Mouse (Mus musculus) urinary bladder, postnatal 14 days (tissue): ENCODE measurements around the gene Ascl2.

Source experiments
- DNase-seq: peaks from one replicate; pipeline ENCODE4 v3.0.0; 2021; ENCODE audit warnings: low spot score

Gene Ascl2

GRCm38 (mm10) chr7:143002679-143003078, 33.6 kb upstream of the Ascl2 start:
- DNase-seq = peak; percentile 53

DNA sequence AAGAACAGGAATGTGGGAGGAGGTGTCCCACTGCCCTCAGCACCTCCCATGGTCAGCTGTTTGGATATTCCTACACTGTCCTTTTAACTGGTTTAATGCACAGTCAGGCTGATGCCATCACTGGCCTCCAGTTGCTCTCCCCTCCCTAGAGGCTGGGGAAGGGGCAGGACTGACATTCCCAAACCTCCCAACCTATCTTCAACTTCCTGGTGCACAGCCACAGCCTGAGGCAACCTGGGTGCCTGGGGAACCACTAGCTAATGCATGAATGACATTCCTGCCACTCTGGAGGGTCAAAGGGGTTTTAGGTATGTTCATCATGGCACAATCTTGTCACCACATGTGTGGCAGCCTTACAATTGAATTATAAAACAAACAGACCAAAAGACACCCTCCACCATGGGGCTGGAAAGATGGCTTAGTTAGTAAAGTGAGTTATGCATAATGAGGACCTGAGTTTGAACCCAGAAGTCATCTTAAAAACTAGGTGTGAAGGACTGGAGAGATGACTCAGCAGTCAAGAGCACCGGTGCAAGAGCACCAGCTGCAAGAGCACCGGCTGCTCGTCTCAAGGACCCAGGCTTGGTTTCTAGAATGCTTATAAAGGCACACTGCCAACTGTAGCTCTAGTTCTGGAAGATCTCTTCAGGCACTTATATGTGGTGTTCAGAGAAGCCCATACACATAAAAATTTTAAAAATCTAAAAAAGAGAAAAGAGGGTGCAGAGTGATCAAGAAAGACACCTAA, 28.5 kb upstream of the Ascl2 start:
- no peak for DNase-seq

DNA sequence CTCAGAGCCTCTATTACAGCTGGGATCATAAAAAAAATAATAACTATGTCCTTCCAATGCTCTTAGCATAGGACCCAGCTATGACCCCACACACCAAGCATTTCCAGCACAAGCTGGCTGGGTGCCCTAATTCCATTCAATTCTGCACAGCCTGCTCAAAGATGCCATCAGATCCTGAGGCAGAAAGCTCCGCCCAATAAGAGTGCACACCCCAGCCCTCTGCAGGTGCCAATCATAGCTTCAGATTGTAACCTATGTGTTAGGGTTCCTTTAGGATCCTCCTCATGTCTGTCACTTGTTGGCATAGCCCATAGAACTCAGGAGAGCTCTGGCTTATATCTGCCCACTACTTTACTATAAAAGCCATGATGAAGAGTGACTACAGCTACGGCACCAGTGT, 27.9 kb upstream of the Ascl2 start:
- DNase-seq = no peak

DNA sequence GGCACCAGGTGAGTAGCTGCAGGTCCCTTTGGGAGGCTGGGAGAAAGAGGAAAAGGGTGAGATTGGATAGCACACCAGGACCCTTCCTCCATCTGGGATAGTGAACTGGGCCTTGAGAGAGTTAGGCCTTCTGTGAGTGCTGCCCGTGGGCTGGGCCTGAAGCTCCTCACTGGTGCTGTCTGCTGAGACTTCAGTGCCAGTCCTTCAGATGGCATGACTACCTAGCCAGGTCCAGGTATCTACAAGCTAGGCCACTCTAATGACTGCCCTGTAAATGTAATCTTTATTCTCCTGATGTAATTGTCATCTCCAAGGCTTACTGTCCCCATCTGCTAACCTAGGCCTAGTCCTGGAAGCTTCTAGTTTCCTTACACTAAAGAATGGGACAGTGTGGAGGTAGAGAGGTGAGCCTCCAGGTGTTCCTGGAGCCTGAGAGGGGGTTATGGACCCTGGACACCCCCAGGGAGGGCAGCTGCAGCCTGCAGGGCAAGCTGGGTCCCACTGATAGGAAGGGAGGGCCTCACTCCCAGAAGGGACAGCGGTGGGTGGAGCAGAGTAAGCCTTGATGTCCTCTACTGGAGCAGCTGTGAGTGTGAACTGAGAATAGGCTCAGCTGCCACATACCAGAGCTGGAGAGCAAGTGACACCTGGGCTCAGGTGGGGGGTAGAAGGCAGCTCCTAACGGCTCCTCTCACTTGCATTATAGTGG, 26.7 kb upstream of the Ascl2 start:
- no peak for DNase-seq

- DNase-seq = no peak
Measured at GRCm38 (mm10) chr7:142995004-142995403, 25.9 kb upstream of the Ascl2 start.

DNA sequence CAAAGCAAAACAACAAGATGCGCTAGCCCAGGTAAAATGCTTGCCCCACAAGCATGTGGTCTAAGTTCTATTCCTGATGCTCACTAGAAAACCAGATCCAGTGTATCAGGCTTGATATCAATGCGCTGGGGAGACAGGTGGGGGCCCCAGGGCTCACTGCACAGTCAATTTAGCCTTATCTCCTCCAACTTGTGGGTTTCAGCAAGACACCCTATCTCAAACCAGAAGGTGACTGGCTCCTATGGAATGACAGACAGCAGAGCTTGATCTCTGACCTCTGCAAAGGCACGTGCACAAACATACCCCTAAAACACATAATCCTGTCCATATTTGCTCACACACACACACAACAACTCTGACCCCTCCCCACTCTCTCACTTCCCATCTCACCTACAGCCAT, 18.7 kb upstream of the Ascl2 start:
- DNase-seq = no peak

DNA sequence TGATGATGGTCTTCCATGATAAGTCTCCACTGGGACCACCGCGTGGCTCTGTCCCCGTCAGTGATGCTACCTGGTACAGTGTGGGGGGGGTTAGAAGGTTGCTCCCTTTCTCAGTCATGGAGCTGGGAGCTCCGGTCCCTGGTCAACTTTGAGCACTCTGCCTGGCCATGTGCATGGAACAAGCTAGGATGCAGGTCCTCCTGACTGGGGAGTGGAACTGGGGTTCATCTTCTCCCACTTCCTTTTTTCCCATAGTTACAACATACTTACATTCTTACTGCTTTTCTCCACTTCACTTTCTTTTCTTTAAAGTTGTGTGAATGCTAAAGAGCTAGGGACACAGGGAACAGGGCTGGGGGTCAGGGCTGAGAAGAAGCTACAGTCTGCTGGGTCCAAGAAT, 16.1 kb upstream of the Ascl2 start:
- no peak for DNase-seq

GRCm38 (mm10) chr7:142981908-142982307, 12.8 kb upstream of the Ascl2 start:
- DNase-seq = no peak

DNA sequence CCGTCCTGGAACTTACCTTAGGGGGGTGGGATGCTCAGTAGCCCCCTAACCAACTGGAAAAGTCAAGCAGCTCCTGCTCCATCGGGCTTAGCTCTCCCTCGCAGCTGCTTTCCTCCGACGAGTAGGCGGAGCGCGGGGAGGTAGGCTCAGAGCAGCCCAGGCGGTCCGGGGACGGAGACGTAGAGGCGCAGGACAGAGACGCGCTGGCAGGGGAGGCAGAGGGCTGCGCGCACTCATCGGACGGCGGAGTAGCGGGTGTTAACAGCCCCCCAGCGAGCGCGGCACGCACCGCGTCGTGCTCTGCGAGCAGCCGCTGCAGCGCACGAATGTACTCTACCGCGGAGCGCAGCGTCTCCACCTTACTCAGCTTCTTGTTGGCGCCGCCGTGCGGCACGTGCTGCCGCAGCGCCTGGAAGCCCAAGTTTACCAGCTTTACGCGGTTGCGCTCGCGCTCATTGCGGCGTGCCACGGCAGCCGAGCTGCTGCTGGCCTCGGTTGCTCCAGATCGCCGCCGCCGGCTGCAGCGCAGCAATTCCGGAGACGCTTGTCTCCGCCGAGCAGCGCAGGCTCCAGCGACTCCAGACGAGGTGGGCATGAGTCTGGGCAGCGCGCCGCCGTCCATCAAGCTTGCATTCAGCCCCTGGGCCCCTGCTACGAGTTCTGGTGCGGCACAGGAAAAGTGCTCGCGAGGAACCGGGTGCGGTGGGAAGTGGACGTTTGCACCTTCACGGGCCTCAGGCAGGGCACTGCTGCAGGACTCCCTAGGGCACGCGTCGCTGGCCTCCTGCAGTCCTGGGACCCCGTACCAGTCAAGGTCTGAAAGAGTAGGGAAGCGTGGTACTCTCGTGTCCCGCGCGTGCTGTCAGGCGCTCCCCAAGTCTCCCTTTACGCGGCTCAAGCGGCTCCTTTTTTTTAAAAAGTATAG, 918 bp downstream of the Ascl2 start:
- peak; percentile 68 for DNase-seq

DNA sequence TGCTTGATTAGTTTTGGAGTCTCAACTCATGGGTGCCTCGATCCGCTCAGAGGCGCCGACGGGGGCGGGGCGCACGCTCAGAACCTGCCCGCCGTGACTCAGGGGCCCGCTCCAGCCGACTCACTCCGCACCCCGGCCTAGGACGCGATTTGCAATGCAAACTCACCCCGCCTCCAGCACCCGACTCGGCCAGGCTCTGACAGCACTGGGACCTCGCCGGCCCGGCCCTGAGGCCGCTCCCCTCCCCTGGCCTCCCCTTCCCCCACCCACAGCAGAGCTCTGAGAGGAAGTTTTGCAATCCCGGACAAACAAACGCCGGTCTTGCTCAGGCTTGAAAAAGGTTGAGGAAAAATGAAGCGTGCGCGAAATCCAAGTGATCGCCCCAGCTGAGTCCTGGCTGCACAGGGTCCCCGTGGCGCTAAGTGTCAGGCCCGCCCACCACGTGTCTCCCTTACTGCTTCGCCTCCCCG, 1.6 kb downstream of the Ascl2 start:
- peak; percentile 81 for DNase-seq

GRCm38 (mm10) chr7:142959752-142960151, 9.3 kb downstream of the Ascl2 start:
- DNase-seq = no peak

DNA sequence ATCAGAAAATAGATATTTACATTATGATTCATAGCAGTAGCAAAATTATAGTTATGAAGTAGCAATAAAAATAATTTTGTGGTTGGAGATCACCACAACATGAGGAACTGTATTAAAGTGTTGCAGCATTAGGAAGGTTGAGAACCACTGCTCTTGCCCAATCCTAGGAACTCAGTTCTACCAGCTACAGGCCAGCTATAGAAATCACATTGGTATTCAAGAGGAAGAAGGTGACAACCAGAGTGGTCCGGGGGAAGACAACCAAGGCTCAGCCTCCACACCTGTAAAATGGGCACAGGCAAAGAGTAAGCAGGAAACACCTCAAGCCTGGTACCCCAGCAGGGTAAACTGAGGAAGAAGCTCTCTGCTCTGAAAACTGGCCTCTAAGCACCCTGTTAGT, 10.2 kb downstream of the Ascl2 start:
- DNase-seq = no peak

GRCm38 (mm10) chr7:142956018-142956417, 13.0 kb downstream of the Ascl2 start:
- peak; percentile 61 for DNase-seq

- DNase-seq = no peak
Measured at GRCm38 (mm10) chr7:142949568-142949967, 19.5 kb downstream of the Ascl2 start.

GRCm38 (mm10) chr7:142937631-142938030, 31.4 kb downstream of the Ascl2 start:
- DNase-seq = no peak

DNA sequence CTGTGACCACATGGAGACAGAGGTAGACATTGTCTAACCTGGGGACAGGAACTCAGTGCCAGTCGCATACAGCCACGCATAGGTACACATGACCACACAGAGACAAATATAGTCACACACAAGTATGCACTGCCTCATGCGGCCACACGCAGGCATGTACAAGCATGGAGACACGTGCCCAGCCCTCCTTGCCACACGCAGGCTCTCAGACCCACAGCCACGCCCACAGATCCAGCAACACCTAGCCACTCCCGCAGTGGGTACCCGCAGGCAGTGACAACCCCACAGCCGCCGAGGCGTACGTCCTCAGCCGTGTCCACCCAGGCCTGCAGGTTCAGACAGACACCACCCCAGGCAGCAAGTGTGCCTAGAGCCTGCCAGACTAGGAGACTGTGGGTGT, 33.4 kb downstream of the Ascl2 start:
- DNase-seq = peak; percentile 50

DNA sequence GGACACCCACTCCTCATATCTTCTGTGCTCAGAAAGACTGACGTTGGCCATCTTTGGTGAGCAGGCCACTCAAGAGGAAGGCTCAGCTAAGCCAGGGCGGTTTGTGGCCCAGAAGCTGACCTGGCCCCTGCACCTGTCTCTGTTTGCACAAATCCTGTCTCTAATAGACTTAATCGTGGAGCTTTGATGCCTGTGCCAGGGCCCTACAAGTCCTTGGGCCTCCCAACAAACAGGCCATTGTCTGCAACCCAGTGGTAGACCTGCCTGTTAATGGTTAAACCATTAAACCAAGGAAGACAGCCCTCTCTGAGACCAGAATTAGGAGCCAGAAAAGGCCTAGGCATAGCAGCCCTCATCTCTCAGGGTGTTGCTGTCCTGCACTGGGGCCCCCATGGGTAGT, 36.6 kb downstream of the Ascl2 start:
- no peak for DNase-seq

GRCm38 (mm10) chr7:142931028-142931427, 38.0 kb downstream of the Ascl2 start, which contains the start of gene Th:
TSS of gene Th (minus strand) at chr7:142931128.
- DNase-seq = no peak

DNA sequence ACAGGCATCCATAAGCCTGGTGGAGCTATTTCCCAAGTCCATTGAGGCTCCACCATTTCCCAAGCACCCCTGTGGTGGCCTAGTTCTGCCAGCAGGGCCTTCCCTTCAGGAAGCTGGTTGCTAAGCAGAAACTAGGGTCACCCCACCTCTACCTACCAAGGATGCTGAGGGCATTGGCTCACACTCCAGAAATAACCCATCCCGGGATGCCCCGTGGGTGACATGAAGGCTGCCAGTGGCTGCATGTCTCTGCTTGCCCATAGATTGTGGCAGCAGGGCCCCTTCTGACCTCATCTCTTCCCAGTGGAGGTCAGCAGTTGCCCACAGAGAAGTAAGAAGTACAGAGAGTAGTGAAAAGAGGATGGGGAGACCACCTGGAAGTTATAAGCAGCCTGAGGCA, 39.5 kb downstream of the Ascl2 start:
- no peak for DNase-seq

- DNase-seq = no peak
Measured at GRCm38 (mm10) chr7:142927293-142927692, 41.8 kb downstream of the Ascl2 start.

GRCm38 (mm10) chr7:142918641-142919628, 50.1 kb downstream of the Ascl2 start:
- peak; percentile 72 for DNase-seq
